Mouse (Mus musculus) lung, embryonic 16.5 days (tissue): ENCODE measurements around the gene Galnt3. TPM values are rescaled to one million over a fixed set of nuclear protein-coding genes. Genes with fewer than 3 reads are reported as not detected.
A peak's percentile ranks its signal among the peaks of the same experiment; 100 is the strongest.

Experiments used
- ATAC-seq: fragments of 200-750 bp; cut with Nextera tagmentation; 2 replicates; pipeline ENCODE4 v1.8.0; 2017; ENCODE audit warnings: low read depth, mild to moderate bottlenecking, moderate library complexity
- H3K27ac ChIP-seq: fragments of 300-500 bp; sonication (generic); 2 replicates; pipeline ENCODE4 v1.5.1; 2014; ENCODE audit warnings: mild to moderate bottlenecking, control low read depth, low read length
- H3K27me3 ChIP-seq: fragments of 300-500 bp; sonication (generic); 2 replicates; pipeline ENCODE4 v1.6.1; 2014; ENCODE audit warnings: low read depth, low read length, mixed read lengths; ENCODE audit not compliant: control insufficient read depth, insufficient read depth
- H3K36me3 ChIP-seq: fragments of 300-500 bp; sonication (generic); 2 replicates; pipeline ENCODE4 v1.6.1; 2014; ENCODE audit warnings: low read length; ENCODE audit not compliant: control insufficient read depth, insufficient read depth
- H3K4me1 ChIP-seq: fragments of 300-500 bp; sonication (generic); replicated peaks from 2 replicates; pipeline ENCODE4 v1.6.1; 2014; ENCODE audit warnings: low read length, mixed read lengths; ENCODE audit not compliant: control insufficient read depth, insufficient read depth
- H3K4me2 ChIP-seq: fragments of 300-500 bp; sonication (generic); 2 replicates; pipeline ENCODE4 v1.6.1; 2014; ENCODE audit warnings: low read depth, low read length, control low read depth
- H3K4me3 ChIP-seq: fragments of 300-500 bp; sonication (generic); 2 replicates; pipeline ENCODE4 v1.5.1; 2014; ENCODE audit warnings: mild to moderate bottlenecking, low read length, control low read depth
- H3K9ac ChIP-seq: fragments of 300-500 bp; sonication (generic); 2 replicates; pipeline ENCODE4 v1.6.1; 2014; ENCODE audit warnings: low read length, control low read depth
- H3K9me3 ChIP-seq: fragments of 300-500 bp; sonication (generic); 2 replicates; pipeline ENCODE4 v1.6.1; 2016; ENCODE audit warnings: low read length; ENCODE audit not compliant: control insufficient read depth
- WGBS: fragments of 180-500 bp; shearing (Covaris S2); extraction: QIAGEN DNeasy Blood & Tissue Kit; methylation state at CpG from one replicate; pipeline ENCODE4 v1.1.7; 2014; 5-methylcytosine and 5-hydroxymethylcytosine counted together
- polyA plus RNA-seq: library from polyadenylated mRNA; unstranded; fragments of >200 nt; fragmentation: Nextera tagmentation; extraction: Ambion mirVana; gene quantifications from 2 replicates; pipeline ENCODE4 v1.2.1, GENCODE M21; 2015

Galnt3 gene
- polyA plus RNA-seq, 1 experiment from 2014 or later, result 15.7 TPM

DNA sequence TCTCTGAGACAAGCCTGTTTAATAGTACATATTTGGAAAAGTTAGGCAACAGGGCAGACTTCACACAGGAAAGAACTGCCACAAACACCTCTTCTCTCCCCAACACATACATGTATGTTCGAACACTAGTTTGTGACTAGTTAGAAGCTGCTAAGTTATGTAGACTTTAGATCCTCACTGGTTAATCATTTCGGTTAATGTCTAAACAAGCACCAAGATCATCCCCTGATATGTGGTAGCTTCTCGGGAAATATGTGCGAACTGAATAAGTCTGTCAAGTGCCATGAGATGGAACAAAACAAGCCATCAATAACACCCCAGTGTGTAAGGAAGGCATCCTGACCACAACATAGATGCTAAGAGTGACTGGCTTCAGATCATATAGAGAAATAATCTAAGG, 2.1 kb upstream of the Galnt3 start:
- no peak overlapping the region for H3K4me3 ChIP-seq
- peaks cover 5% of the 10 kb centered on the region for H3K4me1 ChIP-seq
- no peaks in the 10 kb centered on the region for H3K9me3 ChIP-seq
- no peak overlapping the region for H3K27ac ChIP-seq
- H3K36me3 ChIP-seq, result no peaks in the 10 kb centered on the region
- ATAC-seq, result no peak
- peaks cover 13% of the 10 kb centered on the region for H3K27me3 ChIP-seq
- H3K9ac ChIP-seq, result no peak overlapping the region
- H3K4me2 ChIP-seq, result no peak overlapping the region
- WGBS, result 82% methylated on average over 4 of the region's 4 CpGs

DNA sequence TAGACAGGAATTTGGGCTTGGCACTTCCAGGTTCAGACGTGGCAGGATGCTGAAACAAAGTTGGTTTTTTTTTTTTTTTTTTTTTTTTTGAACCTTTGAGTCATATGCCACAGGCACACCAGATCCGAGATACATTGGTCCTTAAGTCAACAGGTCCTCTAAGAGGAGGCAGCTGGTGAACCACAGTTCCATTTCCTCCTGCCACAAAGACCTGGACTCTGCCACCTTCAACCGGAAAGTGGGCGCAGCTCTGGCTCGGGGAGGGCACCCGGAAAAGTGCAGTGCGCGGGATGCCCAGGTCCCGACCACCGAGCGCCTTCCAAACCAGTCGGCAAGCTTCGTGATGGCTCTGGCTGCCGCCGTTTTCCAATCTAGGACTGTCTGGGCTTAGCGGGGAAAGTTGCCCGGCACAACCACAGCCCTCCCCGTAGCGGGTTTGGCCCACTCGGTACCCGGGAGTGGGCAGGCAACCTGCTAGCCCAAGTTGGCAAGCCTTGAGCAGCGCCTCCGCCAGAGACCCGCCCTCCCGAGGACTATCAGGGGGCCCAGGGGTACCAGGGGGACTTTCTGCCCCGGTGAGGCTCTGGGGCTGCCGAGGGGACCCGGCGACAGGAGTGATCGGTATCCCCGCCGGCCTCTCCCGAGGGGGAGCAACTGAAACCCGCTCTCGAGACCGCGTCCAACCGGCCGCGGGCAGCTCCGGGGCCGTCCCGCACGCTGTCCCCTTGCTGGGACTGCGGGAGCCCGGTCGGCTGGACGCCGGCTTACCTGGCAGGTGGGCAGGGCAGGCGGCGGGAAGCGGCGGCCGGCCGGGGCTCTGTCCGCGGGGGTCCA, 821 bp downstream of the Galnt3 start:
- Histone ChIP-seq H3K36me3 (no peaks in the 10 kb centered on the region), H3K9me3 (no peaks in the 10 kb centered on the region), H3K9ac (peak overlapping the region; percentile 77), H3K4me3 (peak overlapping the region; percentile 75), H3K4me2 (peak overlapping the region; percentile 100), H3K27ac (peak overlapping the region; percentile 74), H3K4me1 (peaks cover 5% of the 10 kb centered on the region; the same call in 1 of the 2 replicates), H3K27me3 (peaks cover 13% of the 10 kb centered on the region)
- ATAC-seq, result peak; percentile 67
- under 1% methylated on average over 43 of the region's 57 CpGs for WGBS

GRCm38 (mm10) chr2:66117686-66118085, 7.1 kb downstream of the Galnt3 start:
- Histone ChIP-seq H3K36me3 (no peaks in the 10 kb centered on the region), H3K4me3 (no peak overlapping the region), H3K9ac (no peak overlapping the region), H3K27ac (no peak overlapping the region), H3K4me1 (no peaks in the 10 kb centered on the region), H3K4me2 (no peak overlapping the region), H3K27me3 (peaks cover 5% of the 10 kb centered on the region), H3K9me3 (no peaks in the 10 kb centered on the region)
- no peak for ATAC-seq
- 76% methylated on average over 3 of the region's 3 CpGs for WGBS

DNA sequence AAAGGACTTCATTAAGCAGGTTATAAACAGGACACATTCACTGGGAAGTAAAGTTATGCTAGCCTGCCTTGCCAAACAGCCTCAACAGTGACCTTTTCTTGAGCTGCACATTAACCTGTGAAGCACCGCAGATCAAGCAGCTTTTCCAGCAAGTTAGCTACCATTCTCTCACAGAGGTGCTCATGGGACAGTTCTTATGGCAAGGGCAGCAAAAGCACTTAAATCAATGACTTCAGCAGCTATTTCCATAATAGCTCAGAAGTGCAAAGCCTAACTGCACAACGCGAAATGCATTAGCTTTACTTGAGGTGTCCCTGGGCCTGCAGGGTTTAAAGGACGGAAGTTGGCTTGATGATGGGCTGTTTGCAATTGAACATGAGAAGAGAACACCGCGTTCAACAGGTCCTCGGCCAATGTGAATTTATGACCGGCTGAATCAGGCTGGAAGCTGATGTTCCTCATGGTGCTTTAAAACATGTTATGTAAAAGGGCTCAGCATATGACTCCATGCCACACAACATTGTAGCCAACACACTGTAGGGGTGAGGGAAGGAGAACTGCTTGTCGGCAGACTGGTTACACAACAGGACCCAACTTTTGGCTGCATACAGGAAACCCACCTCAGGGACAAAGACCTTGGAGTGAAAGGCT, 16.8 kb downstream of the Galnt3 start:
- no peak overlapping the region for H3K9ac ChIP-seq
- no peaks in the 10 kb centered on the region for H3K9me3 ChIP-seq
- H3K4me1 ChIP-seq, result no peaks in the 10 kb centered on the region
- no peaks in the 10 kb centered on the region for H3K36me3 ChIP-seq
- H3K27ac ChIP-seq, result no peak overlapping the region
- WGBS, result 94% methylated on average over 9 of the region's 9 CpGs
- no peaks in the 10 kb centered on the region for H3K27me3 ChIP-seq
- no peak for ATAC-seq
- H3K4me2 ChIP-seq, result no peak overlapping the region
- no peak overlapping the region for H3K4me3 ChIP-seq

DNA sequence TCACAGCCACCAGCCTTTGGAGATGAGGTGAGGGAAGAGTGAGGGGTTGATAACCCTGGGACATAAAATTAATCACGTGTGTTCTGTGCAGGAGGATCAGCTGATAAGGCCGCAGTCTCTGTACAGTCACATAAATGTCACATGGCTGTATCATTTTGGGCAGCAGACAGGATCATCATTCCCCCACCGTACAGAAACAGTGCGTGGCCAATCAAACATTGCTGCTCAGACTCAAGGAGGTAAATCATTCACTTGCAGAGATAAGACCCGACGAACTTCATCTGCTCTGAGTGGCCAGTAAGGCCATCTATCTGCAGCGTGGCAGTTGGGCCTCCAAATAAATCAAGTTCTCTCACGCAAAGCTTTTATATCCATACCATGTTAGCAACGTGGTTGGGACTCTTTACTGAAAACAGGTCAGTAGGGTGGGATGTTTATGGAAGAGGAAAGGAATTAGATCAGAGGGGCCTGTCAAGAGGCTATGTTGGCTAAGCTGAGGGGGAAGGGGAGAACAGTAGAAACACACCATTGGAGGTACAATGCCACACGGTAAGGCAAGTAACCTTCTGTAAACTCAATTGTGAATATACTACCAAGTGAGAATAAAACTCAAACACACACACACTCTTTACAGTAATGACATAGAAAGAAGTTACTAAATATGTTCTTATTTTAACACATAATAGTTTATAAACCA, 20.9 kb downstream of the Galnt3 start:
- no peak for ATAC-seq
- Histone ChIP-seq H3K4me1 (no peaks in the 10 kb centered on the region), H3K27me3 (no peaks in the 10 kb centered on the region), H3K4me2 (no peak overlapping the region), H3K27ac (no peak overlapping the region), H3K36me3 (no peaks in the 10 kb centered on the region), H3K9ac (no peak overlapping the region), H3K9me3 (no peaks in the 10 kb centered on the region), H3K4me3 (no peak overlapping the region)
- WGBS, result 22% methylated on average over 10 of the region's 10 CpGs

- Histone ChIP-seq H3K4me2 (no peak overlapping the region), H3K9ac (no peak overlapping the region), H3K4me3 (no peak overlapping the region), H3K27me3 (no peaks in the 10 kb centered on the region), H3K9me3 (no peaks in the 10 kb centered on the region), H3K36me3 (no peaks in the 10 kb centered on the region), H3K27ac (no peak overlapping the region), H3K4me1 (no peaks in the 10 kb centered on the region)
- 94% methylated on average over 9 of the region's 9 CpGs for WGBS
- ATAC-seq, result no peak
These were observed 23.0 kb downstream of the Galnt3 start for GRCm38 (mm10) chr2:66101686-66102304.

- Histone ChIP-seq H3K27me3 (no peaks in the 10 kb centered on the region), H3K27ac (no peak overlapping the region), H3K4me1 (no peaks in the 10 kb centered on the region), H3K4me3 (no peak overlapping the region), H3K4me2 (no peak overlapping the region), H3K9ac (no peak overlapping the region), H3K36me3 (no peaks in the 10 kb centered on the region), H3K9me3 (no peaks in the 10 kb centered on the region)
- 66% methylated on average over 17 of the region's 17 CpGs for WGBS
- ATAC-seq, result no peak
These were observed 24.0 kb downstream of the Galnt3 start for GRCm38 (mm10) chr2:66100671-66101351.

DNA sequence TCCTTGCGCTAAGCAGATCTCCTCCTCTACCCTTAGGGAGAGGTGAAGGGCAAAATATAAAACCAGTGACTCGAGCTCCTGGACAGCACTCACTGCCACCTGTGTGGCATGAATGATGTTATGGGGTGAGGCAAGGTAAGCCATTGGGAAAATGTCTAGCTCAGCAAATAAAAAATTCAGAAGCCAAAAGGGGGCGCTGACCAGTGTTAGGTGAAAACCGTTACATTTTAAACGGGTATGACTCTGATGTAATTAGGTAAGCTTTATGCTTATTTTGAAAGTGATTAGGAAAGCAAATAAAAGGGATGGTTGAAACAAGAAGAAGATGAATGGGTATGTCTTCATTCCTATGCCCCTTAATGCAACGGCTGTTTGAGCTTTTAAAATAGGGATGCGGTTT, 24.6 kb downstream of the Galnt3 start:
- Histone ChIP-seq H3K4me2 (no peak overlapping the region), H3K9ac (no peak overlapping the region), H3K27me3 (no peaks in the 10 kb centered on the region), H3K9me3 (no peaks in the 10 kb centered on the region), H3K36me3 (no peaks in the 10 kb centered on the region), H3K4me1 (no peaks in the 10 kb centered on the region), H3K27ac (no peak overlapping the region), H3K4me3 (no peak overlapping the region)
- 64% methylated on average over 7 of the region's 7 CpGs for WGBS
- ATAC-seq, result no peak
